Mouse (Mus musculus): ENCODE data around the gene Hykk.
"Not testable (repeated sequence)": the region's sequence is repeated elsewhere in the genome, so short reads cannot be mapped to it uniquely, and the experiment has no call there.

Hykk gene

GRCm38 (mm10) chr9:54917010-54917677 is at the start of gene Hykk:
Gene Hykk (plus strand): TSS chr9:54917283.
- peak; percentile 93 to 97 for DNase-seq (ENCODE audit: low spot score in 2 of 2)

- DNase-seq (ENCODE audit: low spot score in 2 of 2), result no peak
Observed at GRCm38 (mm10) chr9:54878759-54879158, 38.3 kb upstream of the Hykk start.

- no peak for DNase-seq (ENCODE audit: low spot score in 2 of 2)
Observed at GRCm38 (mm10) chr9:54892111-54892510, 25.0 kb upstream of the Hykk start.

GRCm38 (mm10) chr9:54897097-54897496 is 20.0 kb upstream of the Hykk start:
- no peak for DNase-seq (ENCODE audit: low spot score in 2 of 2)

GRCm38 (mm10) chr9:54909446-54909845 is 7.6 kb upstream of the Hykk start:
- no peak for DNase-seq (ENCODE audit: low spot score in 2 of 2)

- no peak for DNase-seq (ENCODE audit: low spot score in 2 of 2)
Observed at GRCm38 (mm10) chr9:54915576-54915975, 1.5 kb upstream of the Hykk start.

GRCm38 (mm10) chr9:54916401-54916800 is 682 bp upstream of the Hykk start:
- DNase-seq (ENCODE audit: low spot score in 2 of 2), result peak in 1 of 2 experiments; percentile 27

GRCm38 (mm10) chr9:54918191-54918590 is 1.1 kb downstream of the Hykk start:
- no peak for DNase-seq (ENCODE audit: low spot score in 2 of 2)

GRCm38 (mm10) chr9:54918781-54919180 is 1.7 kb downstream of the Hykk start:
- no peak for DNase-seq (ENCODE audit: low spot score in 2 of 2)

GRCm38 (mm10) chr9:54919946-54920345 is 2.9 kb downstream of the Hykk start:
- no peak for DNase-seq (ENCODE audit: low spot score in 2 of 2)

GRCm38 (mm10) chr9:54930741-54931140 is 13.7 kb downstream of the Hykk start:
- no peak for DNase-seq (ENCODE audit: low spot score in 2 of 2)

GRCm38 (mm10) chr9:54931765-54932164 is 14.7 kb downstream of the Hykk start:
- no peak for DNase-seq (ENCODE audit: low spot score in 2 of 2)

GRCm38 (mm10) chr9:54932379-54932778 is 15.3 kb downstream of the Hykk start:
- DNase-seq (ENCODE audit: low spot score in 2 of 2), result no peak

- no peak for DNase-seq (ENCODE audit: low spot score in 2 of 2)
Observed at GRCm38 (mm10) chr9:54942071-54942470, 25.0 kb downstream of the Hykk start.

- DNase-seq (ENCODE audit: low spot score in 2 of 2), result no peak
Observed at GRCm38 (mm10) chr9:54944467-54944866, 27.4 kb downstream of the Hykk start.

- DNase-seq (ENCODE audit: low spot score in 2 of 2), result no peak
Observed at GRCm38 (mm10) chr9:54946256-54946655, 29.2 kb downstream of the Hykk start.

- no peak for DNase-seq (ENCODE audit: low spot score in 2 of 2)
Observed at GRCm38 (mm10) chr9:54949465-54949864, 32.4 kb downstream of the Hykk start.

- DNase-seq (ENCODE audit: low spot score in 2 of 2), result not testable (repeated sequence)
Observed at GRCm38 (mm10) chr9:54950162-54950561, 33.1 kb downstream of the Hykk start.

GRCm38 (mm10) chr9:54950575-54951321 is 33.7 kb downstream of the Hykk start, which contains the start of the genes Psma4 and AY074887:
Gene Psma4 (plus strand): TSS chr9:54950790.
Gene AY074887 (minus strand): TSS chr9:54950998.
- DNase-seq (ENCODE audit: low spot score in 2 of 2), result peak; percentile 94

- DNase-seq (ENCODE audit: low spot score in 2 of 2), result no peak
Observed at GRCm38 (mm10) chr9:54961059-54961458, 44.0 kb downstream of the Hykk start.

GRCm38 (mm10) chr9:54963669-54964068 is 46.6 kb downstream of the Hykk start:
- no peak for DNase-seq (ENCODE audit: low spot score in 2 of 2)

- no peak for DNase-seq (ENCODE audit: low spot score in 2 of 2)
Observed at GRCm38 (mm10) chr9:54969972-54970637, 53.0 kb downstream of the Hykk start.

- DNase-seq (ENCODE audit: low spot score in 2 of 2), result no peak
Observed at GRCm38 (mm10) chr9:54980674-54981073, 63.6 kb downstream of the Hykk start, which contains the start of gene Chrna5. Gene Chrna5 (plus strand): TSS chr9:54980880.

All from right cerebral cortex, postnatal 10 days (tissue).